Mouse (Mus musculus) adrenal gland, adult (tissue): ENCODE measurements around the gene Rbks.
A peak's percentile ranks its signal among the peaks of the same experiment; 100 is the strongest.

ENCODE experiments used
- DNase-seq, 2 experiments: peaks; one replicate each; pipeline ENCODE4 v3.0.0; 2022 to 2023; ENCODE audit warnings: low spot score in 1 of 2; ENCODE audit not compliant: inconsistent age in 2 of 2

Gene Rbks

DNA sequence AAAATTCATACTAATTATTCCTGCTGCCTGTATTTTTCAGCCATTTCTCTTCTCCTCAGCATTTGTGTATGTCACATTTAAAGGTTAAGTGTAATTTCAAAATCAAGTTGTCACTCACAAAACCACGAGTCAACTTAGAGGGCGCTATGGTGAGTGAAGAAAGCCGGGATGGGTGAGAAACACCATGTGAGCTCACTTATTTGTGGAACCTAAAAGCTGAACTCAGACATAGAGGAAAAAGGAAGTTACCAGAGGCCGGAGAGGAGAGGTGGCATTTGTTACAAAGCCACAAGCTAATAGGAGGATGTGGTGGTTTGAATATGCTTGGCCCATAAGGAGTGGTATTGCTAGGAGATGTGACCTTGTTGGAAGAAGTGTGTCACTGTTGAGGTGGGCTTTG is 17.2 kb downstream of the Rbks start:
- peak in 1 of 2 experiments; percentile 24 for DNase-seq

DNA sequence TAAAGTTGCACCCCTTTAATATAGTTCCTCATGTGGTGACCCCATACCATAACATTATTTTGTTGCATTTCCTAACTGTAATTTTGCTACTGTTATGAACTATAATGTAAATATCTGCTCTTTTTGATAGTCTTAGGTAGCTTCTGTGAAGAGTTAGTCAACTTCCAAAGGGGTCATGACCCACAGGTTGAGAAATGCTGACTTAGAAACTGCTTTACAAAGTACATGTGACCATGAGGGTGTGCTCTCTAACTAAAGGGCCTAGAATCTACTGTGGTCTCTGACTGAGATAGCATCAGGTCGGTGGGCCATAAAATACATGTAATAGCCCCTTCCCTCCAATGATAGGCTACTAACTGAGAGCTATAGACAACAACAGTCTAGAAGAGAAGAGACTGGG is 19.4 kb downstream of the Rbks start:
- no peak for DNase-seq

DNA sequence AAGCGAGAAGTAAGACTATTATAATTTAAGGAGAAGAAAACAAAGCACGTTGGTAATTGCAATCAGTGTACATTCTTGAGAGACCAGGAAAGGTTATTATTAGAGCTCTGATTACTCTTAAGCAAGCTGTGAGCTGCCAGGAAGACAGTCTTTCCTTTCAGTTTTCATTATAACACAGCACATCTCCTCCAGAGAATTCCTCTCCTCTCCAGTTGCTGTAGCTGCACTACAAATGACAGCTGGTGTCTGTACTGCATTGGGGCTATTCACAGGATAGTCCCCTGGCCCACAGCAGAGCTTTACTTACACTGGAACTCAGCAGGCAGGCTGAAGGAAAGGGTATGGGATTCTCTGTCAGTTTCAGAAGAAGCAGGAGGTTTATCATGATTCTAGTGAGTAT is 24.0 kb downstream of the Rbks start:
- no peak for DNase-seq

DNA sequence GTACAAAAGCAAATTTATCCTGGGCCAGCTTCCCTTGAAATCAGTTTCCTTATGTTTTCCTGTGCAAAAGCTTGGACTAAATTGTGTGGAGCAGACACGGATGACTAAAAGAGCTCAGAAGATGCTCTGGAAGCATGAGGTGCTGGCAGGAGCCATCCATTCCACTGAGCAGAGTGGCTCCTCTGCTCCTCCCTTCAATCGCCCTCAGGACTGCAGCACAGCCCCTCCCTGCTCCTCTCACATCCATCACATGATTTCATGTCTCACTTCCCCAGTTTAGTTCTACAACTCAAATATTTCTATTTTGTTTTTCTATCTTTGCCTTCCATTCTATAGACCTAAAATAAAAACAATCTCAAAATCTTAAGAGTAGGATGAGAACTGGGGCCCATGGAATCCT is 26.3 kb downstream of the Rbks start:
- no peak for DNase-seq

DNA sequence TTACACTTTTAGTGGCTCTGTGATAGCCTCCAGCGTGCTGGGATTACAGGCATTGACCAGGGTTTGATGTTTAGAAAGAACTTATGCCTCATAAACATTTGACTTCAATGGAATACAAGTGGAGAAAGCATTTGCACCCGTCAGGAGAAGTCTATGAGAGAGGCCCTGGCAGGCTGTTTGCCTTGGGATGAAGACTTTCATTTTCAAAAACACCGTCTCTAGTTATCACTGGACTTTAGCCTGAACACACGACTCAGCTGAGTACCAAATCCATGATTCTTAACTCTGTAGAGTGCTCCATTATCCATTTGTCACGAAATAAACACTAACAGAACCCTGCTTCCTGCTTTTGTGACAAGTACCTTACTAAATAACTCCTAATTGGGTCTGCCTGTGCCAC is 27.4 kb downstream of the Rbks start:
- DNase-seq, result no peak

DNA sequence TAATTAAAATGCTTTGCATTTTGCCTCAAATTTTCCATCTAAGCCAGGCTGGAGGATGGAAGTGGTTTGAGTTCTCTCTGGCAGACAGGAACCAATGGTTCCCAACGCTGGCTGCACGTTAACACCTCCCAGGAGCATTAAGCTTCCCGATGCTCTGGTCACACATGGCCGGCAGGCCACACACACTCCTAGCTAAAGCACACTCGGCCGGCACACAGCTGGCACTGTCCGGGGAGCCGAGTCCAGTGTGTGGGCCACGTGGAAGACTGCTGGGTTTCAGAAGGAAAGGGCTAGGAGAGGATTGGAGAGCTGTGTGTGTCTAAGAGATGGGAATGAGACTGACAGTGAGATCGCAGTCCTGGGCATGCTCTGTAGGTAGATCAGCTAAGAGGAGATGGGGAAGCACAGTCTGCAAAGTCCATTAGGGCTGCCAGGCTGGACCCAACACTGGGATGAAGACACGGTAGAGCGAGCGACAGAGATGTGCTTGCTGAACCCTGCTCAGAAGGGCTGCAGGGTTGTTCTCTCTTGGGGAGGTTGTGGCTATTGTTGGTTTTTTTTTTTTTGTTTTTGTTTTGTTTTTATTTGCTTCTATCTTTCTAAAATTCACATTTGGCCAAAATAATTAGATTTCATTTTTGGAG is 29.0 kb downstream of the Rbks start:
- DNase-seq, result no peak

DNA sequence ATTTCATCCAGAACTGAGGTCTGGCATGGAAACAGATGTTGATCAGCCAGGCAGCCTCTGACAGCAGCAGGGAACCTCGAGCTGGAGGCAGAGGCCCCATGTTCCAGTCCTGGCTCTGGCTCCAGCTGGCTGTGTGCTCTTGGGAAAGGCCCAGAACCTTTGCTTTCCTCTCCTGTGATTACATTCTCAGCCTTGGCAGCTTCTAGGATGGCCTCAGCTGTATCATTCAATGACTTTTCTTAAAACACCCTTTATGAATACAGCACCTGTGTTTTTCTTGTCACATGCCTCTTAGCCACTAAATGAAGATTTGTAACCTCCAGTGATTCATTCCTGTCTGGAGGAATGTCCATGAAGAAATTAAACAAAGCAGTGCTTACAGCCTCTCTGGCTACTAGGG is 31.3 kb downstream of the Rbks start:
- DNase-seq, result no peak

DNA sequence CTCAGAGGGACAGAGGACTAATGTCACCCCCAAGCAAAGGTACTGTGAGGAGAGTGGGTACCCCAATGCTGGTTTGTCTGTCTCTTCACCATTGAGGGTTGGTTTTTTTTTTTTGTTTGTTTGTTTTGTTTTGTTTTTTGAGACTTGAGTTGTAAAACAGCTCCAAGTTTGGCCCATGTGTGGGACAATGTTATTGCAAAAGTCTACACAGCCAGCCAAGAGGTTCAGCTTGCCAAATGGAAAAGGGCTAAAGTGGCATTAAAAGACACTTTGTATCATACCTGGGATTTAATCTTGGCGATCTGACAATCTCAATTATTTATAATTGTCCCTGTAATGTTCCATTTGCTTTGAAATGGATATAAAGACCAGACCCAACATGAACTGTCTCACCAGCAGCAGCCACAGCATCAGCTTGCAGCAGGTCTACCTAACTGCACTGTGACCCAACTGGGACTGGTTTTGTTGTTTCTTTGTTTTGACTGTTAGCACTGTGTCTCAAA is 41.7 kb downstream of the Rbks start:
- DNase-seq, result peak in 1 of 2 experiments; percentile 52

DNA sequence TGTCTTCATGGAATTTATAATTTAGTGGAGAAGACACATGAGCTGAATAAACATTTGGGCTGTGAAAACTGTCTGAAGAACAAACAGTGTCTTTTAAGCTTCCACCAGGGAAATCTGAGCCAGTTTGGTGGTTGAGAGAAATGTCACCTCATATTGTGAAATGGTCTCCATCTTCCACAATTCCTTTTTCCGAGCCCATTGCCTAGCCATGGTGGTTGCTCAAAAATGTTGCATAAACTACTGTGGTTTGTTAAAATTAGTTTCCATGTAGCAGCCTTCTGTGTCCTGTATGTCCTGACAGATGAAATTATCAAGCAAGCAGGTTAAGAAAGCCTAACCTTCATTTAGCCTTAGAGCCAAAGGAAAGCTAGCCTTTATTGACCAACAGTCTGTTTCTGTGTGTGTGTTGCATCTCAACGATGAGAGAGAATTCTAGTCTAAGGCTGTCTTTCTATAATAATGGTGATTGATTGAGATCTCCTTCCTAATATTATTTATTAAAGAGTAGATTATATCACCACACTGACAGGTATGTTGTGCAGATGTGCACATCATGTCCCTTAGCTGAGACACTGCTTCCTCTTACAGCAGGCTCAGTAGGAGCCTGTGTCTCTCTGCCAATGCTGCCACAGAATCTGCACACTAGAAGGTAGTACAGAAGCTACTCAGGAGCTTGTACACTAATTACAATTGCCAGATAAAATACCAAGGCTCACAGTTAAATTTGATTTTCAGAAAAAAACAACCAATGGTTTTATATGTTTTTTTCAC is 46.7 kb downstream of the Rbks start:
- no peak for DNase-seq

DNA sequence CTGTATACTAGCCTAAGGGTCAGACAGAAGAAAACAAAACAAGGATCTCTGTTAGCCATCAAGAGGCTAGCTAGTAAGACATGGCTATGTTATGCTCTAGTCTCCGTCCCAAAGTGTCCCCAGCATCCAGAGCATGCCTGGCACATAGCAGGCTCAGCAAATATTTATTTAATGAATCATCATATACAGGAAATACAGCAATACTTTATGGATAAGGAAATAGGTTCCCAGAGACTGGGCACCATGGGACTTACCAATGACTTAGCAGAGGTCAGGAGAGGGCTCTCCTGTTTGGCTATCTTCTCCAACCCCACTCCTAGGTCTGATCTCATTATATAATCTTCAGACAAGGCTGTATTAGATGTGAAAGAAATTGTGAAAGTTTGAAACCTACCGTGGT is 50.1 kb downstream of the Rbks start:
- DNase-seq, result no peak

DNA sequence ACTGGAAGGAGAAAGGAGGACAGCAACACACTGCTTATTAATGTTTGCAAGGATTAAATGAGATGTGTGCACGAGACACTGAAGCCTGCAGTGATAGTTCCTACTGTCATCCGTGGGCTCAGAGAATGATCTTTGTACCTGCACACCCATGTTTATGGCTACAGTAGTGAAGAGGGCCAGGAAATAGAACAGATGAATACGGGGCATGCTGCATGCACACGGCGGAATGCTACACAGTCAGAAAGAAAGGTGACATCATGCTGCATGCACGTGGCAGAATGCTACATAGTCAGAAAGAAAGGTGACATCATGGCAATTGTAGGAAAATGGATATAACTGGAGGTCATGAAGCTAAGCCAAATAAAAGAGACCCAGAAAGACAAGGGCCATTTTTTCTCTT is 50.9 kb downstream of the Rbks start:
- DNase-seq, result no peak

DNA sequence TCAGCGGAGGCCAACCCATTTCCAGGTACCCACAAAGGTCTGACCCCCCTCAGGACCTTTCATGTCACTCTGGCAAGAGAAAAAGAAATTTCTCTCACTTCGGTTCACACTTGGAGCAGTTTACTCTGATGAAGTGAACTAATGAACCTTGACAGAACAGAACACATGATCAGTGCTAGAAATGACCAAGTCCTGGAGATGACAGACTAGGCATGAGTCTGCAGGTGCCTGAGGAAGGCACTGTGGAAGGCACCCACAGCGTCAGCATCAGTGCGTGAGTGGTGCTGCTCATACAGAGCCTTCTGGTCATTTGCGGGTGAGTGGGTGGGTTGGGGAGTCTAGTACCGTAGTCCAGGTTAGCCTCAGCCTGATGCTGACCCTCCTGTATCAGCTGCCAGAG is 51.6 kb downstream of the Rbks start:
- DNase-seq, result no peak

DNA sequence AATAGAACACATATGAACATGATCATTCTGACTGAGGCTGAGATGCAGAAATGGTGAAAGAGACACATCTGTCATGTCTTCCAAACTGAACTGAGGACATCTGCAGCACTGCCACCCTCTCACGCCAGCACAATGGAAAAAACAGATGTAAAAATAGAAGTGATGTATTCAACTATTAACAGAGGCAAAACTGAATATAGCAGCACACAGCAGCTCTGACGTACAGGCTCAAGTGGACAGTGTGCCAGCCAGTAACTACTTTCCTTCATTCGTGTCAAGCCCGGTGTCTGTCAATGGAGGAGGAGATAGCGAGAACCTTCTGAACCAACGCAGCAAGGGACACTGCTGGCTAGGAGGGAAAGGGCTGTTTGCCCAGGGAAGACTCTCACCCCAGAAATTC is 52.6 kb downstream of the Rbks start:
- no peak for DNase-seq

DNA sequence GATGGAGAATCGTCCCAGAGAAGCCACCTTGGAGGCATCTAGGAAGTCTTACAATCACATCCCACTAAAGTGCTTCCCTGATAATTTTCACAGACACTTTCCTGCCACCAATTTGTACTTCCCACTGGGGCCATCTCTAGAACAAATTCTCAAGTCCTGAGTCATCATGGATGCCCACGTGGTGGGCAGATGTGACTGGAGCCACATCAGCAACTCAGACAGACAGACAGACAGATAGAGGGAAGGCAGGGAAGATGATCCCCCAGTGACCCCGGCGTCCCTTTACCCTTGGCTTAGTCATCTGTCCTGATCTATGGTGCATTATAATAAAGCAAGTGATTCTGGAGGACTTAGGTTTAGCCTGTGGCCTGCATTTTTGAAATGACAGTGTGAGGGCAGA is 53.2 kb downstream of the Rbks start:
- no peak for DNase-seq

DNA sequence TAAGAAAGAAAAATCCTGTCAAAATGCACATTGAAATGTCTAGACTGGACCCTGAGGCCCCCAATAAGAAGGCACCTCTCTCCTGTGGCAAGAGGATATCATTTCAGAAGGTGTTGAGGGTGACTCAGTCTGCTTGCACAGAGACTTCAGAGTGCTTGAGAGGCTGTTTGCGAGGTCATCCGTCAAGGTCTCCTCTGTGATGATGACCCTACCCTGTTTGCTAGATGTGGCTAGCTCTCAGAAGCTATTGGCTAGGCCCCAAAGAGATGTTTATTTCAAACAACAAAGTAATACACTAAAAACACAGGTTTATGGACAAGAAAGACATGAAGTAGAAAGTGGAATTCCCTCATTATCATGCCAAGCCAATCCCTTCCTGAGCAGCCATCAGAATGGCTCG is 55.1 kb downstream of the Rbks start:
- DNase-seq, result peak in 1 of 2 experiments; percentile 64

DNA sequence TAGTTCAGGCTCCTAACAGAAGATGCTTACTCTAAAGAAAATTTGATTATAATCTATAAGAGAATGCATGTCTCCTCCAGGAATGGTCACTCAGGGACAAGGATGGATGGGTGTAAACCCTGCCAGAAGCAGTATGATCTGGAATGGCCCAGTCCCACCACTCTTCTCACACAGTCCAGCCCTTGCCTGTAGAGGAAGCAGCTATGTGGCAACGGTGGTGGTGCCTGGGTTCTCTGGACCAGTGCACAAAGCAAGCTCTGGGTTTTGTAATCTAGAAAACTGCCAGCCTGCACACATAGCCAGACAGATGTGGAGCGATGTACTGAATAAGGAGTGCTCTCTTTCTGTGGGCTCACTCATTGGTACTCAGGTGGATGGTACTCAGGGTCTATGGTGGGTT is 56.9 kb downstream of the Rbks start:
- DNase-seq, result no peak

DNA sequence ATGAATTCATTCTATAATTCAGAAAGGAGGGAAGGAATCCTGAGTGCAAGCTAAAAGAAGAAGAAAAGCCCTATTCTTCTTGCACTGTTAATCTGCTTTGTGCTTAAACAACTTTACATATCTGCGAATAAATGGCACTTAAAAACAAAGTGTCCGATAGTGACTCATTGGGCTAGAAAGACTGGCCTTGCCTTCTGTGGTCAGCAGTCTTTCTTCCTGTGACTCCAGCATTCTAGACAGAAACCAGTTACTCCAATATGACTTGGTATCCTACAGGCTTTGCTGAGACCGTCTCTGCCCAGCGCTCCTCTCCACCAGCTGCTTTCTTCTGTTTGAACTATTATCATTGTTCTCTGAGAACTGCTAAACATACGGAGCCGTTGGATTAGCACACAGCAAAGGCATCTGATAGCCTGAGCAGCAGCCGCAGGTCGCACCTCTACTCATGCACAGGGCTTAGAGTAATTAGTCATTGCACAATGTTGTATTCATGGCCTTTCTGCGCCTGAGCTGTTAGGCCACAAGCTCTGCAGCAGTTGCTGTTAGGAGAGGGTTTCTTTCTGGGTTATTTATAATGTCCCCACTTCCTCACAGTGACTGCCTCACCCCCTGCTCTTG is 60.7 kb downstream of the Rbks start:
- peak in 1 of 2 experiments; percentile 79 for DNase-seq

DNA sequence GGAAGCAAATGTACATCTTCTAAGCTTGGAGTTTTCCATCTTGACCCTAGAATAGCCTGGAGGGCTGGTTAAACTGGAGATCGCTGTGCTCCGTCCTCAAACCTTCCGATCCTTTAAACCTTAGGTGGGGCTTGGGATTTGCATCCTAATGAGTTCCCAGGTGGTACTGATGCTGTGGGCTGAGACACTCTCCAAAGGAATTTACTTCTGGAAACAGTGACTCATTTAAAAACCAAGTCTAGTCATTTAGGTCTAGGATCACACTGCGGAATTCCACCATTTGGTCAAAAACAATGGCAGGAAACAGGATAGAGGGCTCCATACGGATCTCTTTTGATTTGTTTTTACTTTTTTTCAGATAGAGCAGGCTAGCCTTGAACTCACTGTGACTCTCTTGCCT is 62.7 kb downstream of the Rbks start:
- DNase-seq, result no peak

DNA sequence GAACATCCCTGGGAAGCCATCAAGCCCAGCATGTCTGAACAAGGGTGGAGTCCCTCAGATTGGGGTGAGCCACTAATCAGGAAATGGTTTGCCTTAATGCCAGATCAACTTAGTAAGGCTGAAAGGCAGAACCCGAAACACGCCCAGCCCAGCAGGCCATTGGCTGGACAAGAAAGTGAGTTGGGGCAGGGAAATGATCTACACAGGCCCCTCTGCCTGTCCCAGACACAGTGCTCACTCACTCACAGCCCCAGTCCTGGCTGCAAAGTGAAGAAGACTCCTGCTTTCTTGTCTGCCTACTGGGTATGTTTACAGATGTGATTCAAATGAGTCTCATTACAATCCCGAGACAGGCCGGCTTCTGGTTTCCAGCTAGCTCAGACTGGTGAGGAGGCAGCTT is 63.3 kb downstream of the Rbks start:
- DNase-seq, result no peak

DNA sequence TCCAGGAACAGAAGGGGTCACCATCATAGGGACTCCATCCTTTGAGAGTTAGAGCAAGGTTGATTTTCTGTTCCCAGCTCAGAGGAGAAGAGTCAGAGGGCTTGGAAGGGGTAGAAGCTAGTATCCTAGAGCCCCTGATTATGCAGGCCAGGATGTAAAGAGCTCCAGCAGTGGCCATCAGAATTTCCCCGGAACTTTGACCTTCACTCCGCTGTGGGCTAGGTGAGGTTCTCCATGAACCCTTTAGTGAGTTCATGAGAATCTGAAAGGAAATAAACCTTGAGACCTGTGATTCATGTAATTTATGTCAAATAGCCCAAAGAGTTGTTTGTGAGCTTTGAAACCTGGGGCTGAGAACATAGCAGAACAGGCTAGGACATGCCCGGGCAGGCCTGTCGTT is 66.3 kb downstream of the Rbks start:
- DNase-seq, result peak; percentile 46 to 78

DNA sequence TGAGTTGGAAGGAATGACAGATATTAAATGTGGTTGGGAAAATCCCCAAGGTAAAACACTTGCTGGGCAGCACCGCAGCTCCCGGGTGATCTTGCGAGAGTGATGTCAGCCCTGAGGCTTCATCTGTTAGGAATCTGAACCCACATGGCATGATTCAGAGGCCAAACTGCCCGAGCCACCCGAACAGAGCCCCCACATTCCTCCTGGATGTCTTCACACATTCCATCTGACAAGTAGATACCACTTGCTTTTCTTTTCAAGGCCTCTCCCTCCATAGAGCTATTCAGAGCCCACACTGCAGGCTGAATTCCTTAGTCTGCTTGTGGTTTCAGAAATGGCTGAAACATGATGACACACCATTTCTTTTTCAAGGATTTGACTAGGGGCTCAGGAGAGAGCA is 67.4 kb downstream of the Rbks start:
- peak; percentile 90 to 93 for DNase-seq

DNA sequence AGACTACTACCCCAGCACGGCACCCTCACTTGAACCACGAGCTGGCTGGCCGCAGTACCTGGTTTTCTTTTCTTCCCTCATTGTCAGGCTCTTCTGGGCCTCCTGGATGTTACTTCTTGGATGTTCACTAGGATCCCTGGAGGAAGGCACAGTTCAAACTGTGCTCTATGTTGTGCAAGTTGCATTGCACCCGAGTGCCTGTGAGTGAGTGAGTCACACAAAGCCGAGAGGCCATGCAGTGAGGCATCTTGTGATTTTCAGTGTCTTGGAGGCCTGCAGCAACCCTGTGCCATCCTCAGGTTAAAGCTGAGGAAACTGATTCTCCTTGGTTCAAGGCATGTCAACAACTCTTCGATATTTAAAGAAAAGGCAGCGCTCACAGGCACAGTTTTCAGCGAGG is 68.9 kb downstream of the Rbks start:
- DNase-seq, result peak; percentile 65 to 82
